Comparison of ENCODE assay signal across 14 mouse cellular contexts in the genomic region with DNA sequence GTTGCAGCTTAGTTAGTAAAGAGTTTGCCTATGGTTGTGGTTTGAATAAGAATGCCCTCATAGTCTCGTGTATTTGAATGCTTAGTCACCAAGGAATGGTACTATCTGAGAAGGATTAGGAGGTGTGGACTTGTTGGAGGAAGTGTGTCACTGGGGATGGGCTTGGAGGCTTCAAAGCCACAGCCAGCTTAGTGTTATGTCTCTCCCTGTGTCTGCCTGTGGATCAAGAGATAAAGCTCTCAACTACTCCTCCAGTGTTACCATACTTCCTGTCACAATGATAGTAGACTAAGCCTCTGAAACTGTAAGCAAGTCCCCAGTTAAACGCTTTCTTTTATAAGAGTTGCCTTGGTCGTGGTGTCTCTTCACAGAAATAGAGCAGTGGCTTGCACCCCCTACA.
"Had no signal": no experiment of that assay in that cellular context is flagged by ENCODE, and none has a peak within 500 bp of the region (broad histone marks: within the 10 kb centered on the region; RNA-seq: fewer than 3 reads in every experiment).

No protein-coding gene starts in this region.

- DNase-seq: lung, adult 18-20 months; lung, embryonic 14.5 days; lung, postnatal 10 days; lung, postnatal 4 days; midbrain, embryonic 14.5 days; retina, postnatal 1 day; right cerebral cortex, adult 18-20 months; right cerebral cortex, postnatal 25 days; right cerebral cortex, postnatal 4 days; spleen, adult 18-20 months; thymus, adult 18-20 months; thymus, postnatal 14 days; thymus, postnatal 36 days had no signal

- ATAC-seq: midbrain, embryonic 16.5 days had no signal
